Mouse (Mus musculus) olfactory bulb, adult 2 months (tissue): ENCODE data around the gene Prpf4.

Source experiments
- CTCF ChIP-seq: fragments of 200-500 bp; IDR thresholded peaks from 2 replicates; pipeline ENCODE4 v1.5.1; 2012; ENCODE audit warnings: low read depth, mild to moderate bottlenecking, low read length, moderate library complexity; ENCODE audit not compliant: insufficient read depth
- POLR2A ChIP-seq: fragments of 200-500 bp; IDR thresholded peaks from 2 replicates; pipeline ENCODE4 v1.6.1; 2012; ENCODE audit warnings: mild to moderate bottlenecking, low read depth, low read length, moderate library complexity; ENCODE audit not compliant: insufficient read depth

GRCm38 (mm10) chr4:62361571-62361970 lies 47.0 kb upstream of the Prpf4 start:
- TF ChIP-seq POLR2A: no peak
- TF ChIP-seq CTCF: no peak
